Mouse (Mus musculus) liver, adult 2 months (tissue): Measurements from ENCODE around the gene Insrr. TPM values are rescaled to one million over a fixed set of nuclear protein-coding genes. Genes with fewer than 3 reads are reported as not detected.

ENCODE experiments used
- DNase-seq: peaks from one replicate; pipeline ENCODE4 v3.0.0-alpha.2; 2011; ENCODE audit warnings: low read depth, low spot score; ENCODE audit errors: extremely low read depth
- H3K27ac ChIP-seq: fragments of 200-500 bp; replicated peaks from 2 replicates; pipeline ENCODE4 v1.5.1; 2012; ENCODE audit warnings: low read depth, mild to moderate bottlenecking, control low read depth, inconsistent platforms, low read length; ENCODE audit not compliant: insufficient read depth
- H3K27me3 ChIP-seq: fragments of 200-500 bp; 2 replicates; pipeline ENCODE4 v1.6.1; 2012; ENCODE audit warnings: mild to moderate bottlenecking, moderate library complexity, low read length, inconsistent platforms; ENCODE audit not compliant: control insufficient read depth, insufficient read depth
- H3K36me3 ChIP-seq: fragments of 200-500 bp; 2 replicates; pipeline ENCODE4 v1.6.1; 2012; ENCODE audit warnings: low read length, inconsistent platforms; ENCODE audit not compliant: control insufficient read depth, insufficient read depth
- H3K4me1 ChIP-seq: fragments of 200-500 bp; 2 replicates; pipeline ENCODE4 v1.6.1; 2011; ENCODE audit warnings: low read length; ENCODE audit not compliant: control insufficient read depth, insufficient read depth
- H3K4me3 ChIP-seq: fragments of 200-500 bp; 2 replicates; pipeline ENCODE4 v1.5.1; 2011; ENCODE audit warnings: low read depth, mild to moderate bottlenecking, control low read depth, low read length, moderate library complexity; ENCODE audit not compliant: insufficient read depth
- H3K79me2 ChIP-seq: fragments of 200-500 bp; 2 replicates; pipeline ENCODE4 v1.6.1; 2012; ENCODE audit warnings: inconsistent platforms, mild to moderate bottlenecking, low read length, moderate library complexity; ENCODE audit not compliant: control insufficient read depth, insufficient read depth
- H3K9ac ChIP-seq: fragments of 200-500 bp; 2 replicates; pipeline ENCODE4 v1.6.1; 2012; ENCODE audit warnings: low read depth, mild to moderate bottlenecking, control low read depth, inconsistent platforms, low read length
- CTCF ChIP-seq: fragments of 200-500 bp; IDR thresholded peaks from 2 replicates; pipeline ENCODE4 v1.5.1; 2011; ENCODE audit warnings: low read depth, low read length, control low read depth
- POLR2A ChIP-seq: fragments of 200-500 bp; IDR thresholded peaks from 2 replicates; pipeline ENCODE4 v1.6.1; 2011; ENCODE audit warnings: low read length, control low read depth; ENCODE audit not compliant: insufficient read depth; ENCODE audit errors: extremely low read depth
- WGBS: fragments of 180-500 bp; shearing (Covaris S2); methylation state at CpG from one replicate; pipeline ENCODE4 v1.1.7; 2018; 5-methylcytosine and 5-hydroxymethylcytosine counted together
- polyA plus RNA-seq: library from polyadenylated mRNA; depleted of rRNA; stranded (reverse); fragments of >200 nt; gene quantifications from 2 replicates; pipeline ENCODE4 v1.2.3, GENCODE M21; 2012; rRNA removed
- total RNA-seq: library from RNA; depleted of rRNA; stranded (reverse); fragments of >200 nt; gene quantifications from 2 replicates; pipeline ENCODE4 v1.2.3, GENCODE M21; 2014; rRNA removed

Gene Insrr
- total RNA-seq (not detected in 2 replicates), polyA plus RNA-seq (0.02 TPM in 1 of 2 replicates, not detected in the other)

GRCm38 (mm10) chr3:87796736-87797334, at the start of gene Insrr:
TSS of gene Insrr (plus strand) at chr3:87796951.
- H3K36me3 ChIP-seq, result no peaks in the 10 kb centered on the region
- no peak for DNase-seq
- peaks cover 6% of the 10 kb centered on the region; the same call in 1 of the 2 replicates for H3K4me1 ChIP-seq
- H3K27ac ChIP-seq, result no peak within 1 kb of the TSS
- TF ChIP-seq CTCF (no peak), POLR2A (no peak)
- peaks cover 13% of the 10 kb centered on the region for H3K27me3 ChIP-seq
- no peaks in the 10 kb centered on the region for H3K79me2 ChIP-seq
- peak within 1 kb of the TSS; percentile 15; the same call in 1 of the 2 replicates for H3K4me3 ChIP-seq
- 7% methylated on average over 29 of the region's 29 CpGs for WGBS
- no peak within 1 kb of the TSS for H3K9ac ChIP-seq

GRCm38 (mm10) chr3:87748431-87748830, 48.3 kb upstream of the Insrr start, which contains the start of gene Lrrc71:
TSS of gene Lrrc71 (minus strand) at chr3:87748625.
- Histone ChIP-seq H3K27me3 (no peaks in the 10 kb centered on the region), H3K9ac (no peak within 1 kb of the TSS), H3K4me1 (no peaks in the 10 kb centered on the region), H3K36me3 (no peaks in the 10 kb centered on the region), H3K4me3 (no peak within 1 kb of the TSS), H3K79me2 (no peaks in the 10 kb centered on the region), H3K27ac (no peak within 1 kb of the TSS)
- DNase-seq, result no peak
- WGBS, result 39% methylated on average over 13 of the region's 13 CpGs
- no peak for TF ChIP-seq POLR2A

- TF ChIP-seq POLR2A (no peak), CTCF (peak; percentile 90)
- Histone ChIP-seq H3K4me1 (no peaks in the 10 kb centered on the region), H3K36me3 (no peaks in the 10 kb centered on the region), H3K4me3 (no peak overlapping the region), H3K27ac (no peak overlapping the region), H3K9ac (no peak overlapping the region), H3K79me2 (no peaks in the 10 kb centered on the region), H3K27me3 (no peaks in the 10 kb centered on the region)
- DNase-seq, result peak; percentile 48
- 7% methylated on average over 5 of the region's 5 CpGs for WGBS
Measured at GRCm38 (mm10) chr3:87749036-87749435, 47.7 kb upstream of the Insrr start.

GRCm38 (mm10) chr3:87749977-87750376, 46.8 kb upstream of the Insrr start:
- no peak for TF ChIP-seq CTCF
- TF ChIP-seq POLR2A, result no peak
- WGBS, result 90% methylated on average over 12 of the region's 12 CpGs

GRCm38 (mm10) chr3:87752567-87752966, 44.2 kb upstream of the Insrr start:
- WGBS, result 92% methylated on average over 3 of the region's 3 CpGs
- H3K36me3 ChIP-seq, result no peaks in the 10 kb centered on the region
- no peak for TF ChIP-seq POLR2A
- TF ChIP-seq CTCF, result no peak
- no peak for DNase-seq
- no peaks in the 10 kb centered on the region for H3K27me3 ChIP-seq
- H3K27ac ChIP-seq, result no peak overlapping the region
- H3K4me1 ChIP-seq, result peaks cover 2% of the 10 kb centered on the region; the same call in 1 of the 2 replicates
- no peaks in the 10 kb centered on the region for H3K79me2 ChIP-seq
- no peak overlapping the region for H3K9ac ChIP-seq
- H3K4me3 ChIP-seq, result no peak overlapping the region

More at GRCm38 (mm10) chr3:87749977-87750376, 46.8 kb upstream of the Insrr start:
- no peak for DNase-seq
- Histone ChIP-seq H3K4me1 (no peaks in the 10 kb centered on the region), H3K36me3 (no peaks in the 10 kb centered on the region), H3K27ac (no peak overlapping the region), H3K27me3 (no peaks in the 10 kb centered on the region), H3K9ac (no peak overlapping the region), H3K4me3 (no peak overlapping the region), H3K79me2 (no peaks in the 10 kb centered on the region)

GRCm38 (mm10) chr3:87753829-87754228, 42.9 kb upstream of the Insrr start:
- Histone ChIP-seq H3K9ac (no peak overlapping the region), H3K36me3 (no peaks in the 10 kb centered on the region), H3K27me3 (no peaks in the 10 kb centered on the region), H3K27ac (no peak overlapping the region), H3K4me3 (no peak overlapping the region), H3K79me2 (no peaks in the 10 kb centered on the region), H3K4me1 (peaks cover 2% of the 10 kb centered on the region; the same call in 1 of the 2 replicates)
- TF ChIP-seq CTCF (no peak), POLR2A (no peak)
- WGBS, result 86% methylated on average over 13 of the region's 13 CpGs
- no peak for DNase-seq
